Comparison of ENCODE assay signal across 8 mouse cellular contexts in genomic region chr13:13437460-13438015, GRCm38 (mm10). TPM values are rescaled to one million over a fixed set of nuclear protein-coding genes. Genes with fewer than 3 reads are reported as not detected.
DNase-seq lines count a peak whose midpoint lies in the region; ATAC-seq lines count a peak whose summit lies in the region.
"Not testable (repeated sequence)": the region's sequence is repeated elsewhere in the genome, so short reads cannot be mapped to it uniquely, and the experiment has no call there.

TSS of gene Nid1 (plus strand) at chr13:13437551.

- peak within 1 kb of the TSS; percentile 21 for H3K4me3 ChIP-seq in embryonic facial prominence, embryonic 11.5 days (ENCODE audit: low read depth, low read length)
- H3K4me3 ChIP-seq in limb, embryonic 15.5 days, result peak within 1 kb of the TSS; percentile 37

- peak; percentile 58 for DNase-seq in NIH3T3 (ENCODE audit: low read depth)
- peak; percentile 22 for DNase-seq in embryonic facial prominence, embryonic 11.5 days (ENCODE audit: low spot score)
- DNase-seq in gastrocnemius, postnatal 14 days, result peak; percentile 34
- peak; percentile 25 to 41 for DNase-seq in heart, postnatal 14 days
- DNase-seq in kidney, adult 9 months, result peak; percentile 13
- peak; percentile 34 for DNase-seq in mesoderm, embryonic 11.5 days (ENCODE audit: low read depth, low spot score)
- DNase-seq in skeletal muscle tissue, adult 2 months (ENCODE audit: low read depth, low spot score), result peak; percentile 34

- not testable (repeated sequence) for H3K9me3 ChIP-seq in embryonic facial prominence, embryonic 11.5 days (replicated peaks; ENCODE audit: control insufficient read depth, low read length); limb, embryonic 15.5 days

- not testable (repeated sequence) for H3K9ac ChIP-seq in embryonic facial prominence, embryonic 11.5 days (replicated peaks; ENCODE audit: low read length); limb, embryonic 15.5 days

- H3K4me1 ChIP-seq in embryonic facial prominence, embryonic 11.5 days (ENCODE audit: control insufficient read depth, insufficient read depth, low read length); limb, embryonic 15.5 days: not testable (repeated sequence)

- ATAC-seq in embryonic facial prominence, embryonic 11.5 days (replicated peaks; ENCODE audit: insufficient number of reproducible peaks, low FRiP score, low TSS enrichment, low read depth), result peak; percentile 81
- peak; percentile 87 for ATAC-seq in limb, embryonic 15.5 days (ENCODE audit: insufficient number of reproducible peaks, low FRiP score, low TSS enrichment, low read depth)

- H3K27ac ChIP-seq in embryonic facial prominence, embryonic 11.5 days (replicated peaks; ENCODE audit: low read depth, low read length); limb, embryonic 15.5 days: not testable (repeated sequence)

- not testable (repeated sequence) for H3K4me2 ChIP-seq in embryonic facial prominence, embryonic 11.5 days (ENCODE audit: low read depth, low read length)
- H3K4me2 ChIP-seq in limb, embryonic 15.5 days, result peak within 1 kb of the TSS; percentile 33; the same call in 1 of the 2 replicates

- not testable (repeated sequence) for H3K27me3 ChIP-seq in embryonic facial prominence, embryonic 11.5 days (ENCODE audit: control insufficient read depth, insufficient read depth, low read length); limb, embryonic 15.5 days

- H3K36me3 ChIP-seq in embryonic facial prominence, embryonic 11.5 days (replicated peaks; ENCODE audit: control insufficient read depth, insufficient read depth, low read depth, low read length); limb, embryonic 15.5 days: not testable (repeated sequence)

- WGBS in embryonic facial prominence, embryonic 11.5 days, result 0% methylated on average over 24 of the region's 39 CpGs
- WGBS in limb, embryonic 15.5 days, result 0% methylated on average over 30 of the region's 39 CpGs

- intact Hi-C loops in gastrocnemius, postnatal 14 days (cut with DNase I; ENCODE audit: low total_unique reads); heart, postnatal 14 days (cut with DNase I): not testable (repeated sequence)

RNA-seq across cellular contexts. Expression of gene Nid1, which starts in this region (rescaled TPM):
- polyA plus RNA-seq in embryonic facial prominence, embryonic 11.5 days (2014; fragmentation: Nextera tagmentation; extraction: Ambion mirVana), result 54.8 and 63.8 TPM in 2 replicates
- total RNA-seq in gastrocnemius, postnatal 14 days (2021), result 100 to 1,000 TPM; 169 to 193 TPM
- 100 to 1,000 TPM; 174 to 192 TPM for total RNA-seq in heart, postnatal 14 days (2021)
- 116 and 134 TPM in 2 replicates for polyA plus RNA-seq in limb, embryonic 15.5 days (2015; fragmentation: Nextera tagmentation; extraction: Ambion mirVana)
